Mouse (Mus musculus): ENCODE results near the gene Lrmda.

- TF ChIP-seq POLR2A (IDR thresholded peaks at IDR 0.05; ENCODE audit: extremely low read depth, insufficient read depth, low read length) (no peak), CTCF (IDR thresholded peaks at IDR 0.05; ENCODE audit: extremely low read depth, insufficient read depth, low read length) (no peak)
Measured at GRCm38 (mm10) chr14:22668302-22668701, 648.8 kb downstream of the Lrmda start.
